Mouse (Mus musculus) midbrain, embryonic 14.5 days (tissue): ENCODE measurements around the gene Hinfp. TPM values are rescaled to one million over a fixed set of nuclear protein-coding genes. Genes with fewer than 3 reads are reported as not detected.

Experiments used
- ATAC-seq: fragments of 200-750 bp; cut with Nextera tagmentation; 2 replicates; pipeline ENCODE4 v1.8.0; 2017; ENCODE audit warnings: moderate number of reproducible peaks, moderate library complexity; ENCODE audit not compliant: low FRiP score, low TSS enrichment
- DNase-seq: peaks from one replicate; pipeline ENCODE4 v3.0.0-alpha.2; 2015
- H3K27ac ChIP-seq: fragments of 300-500 bp; sonication (generic); replicated peaks from 2 replicates; pipeline ENCODE4 v1.5.1; 2014; ENCODE audit warnings: mild to moderate bottlenecking, low read depth, low read length, moderate library complexity
- H3K27me3 ChIP-seq: fragments of 300-500 bp; sonication (generic); 2 replicates; pipeline ENCODE4 v1.6.1; 2014; ENCODE audit warnings: low read length, control low read depth, mixed read lengths; ENCODE audit not compliant: control insufficient read depth, insufficient read depth
- H3K36me3 ChIP-seq: fragments of 300-500 bp; sonication (generic); 2 replicates; pipeline ENCODE4 v1.6.1; 2014; ENCODE audit warnings: low read length, control low read depth; ENCODE audit not compliant: control insufficient read depth, insufficient read depth
- H3K4me1 ChIP-seq: fragments of 300-500 bp; sonication (generic); 2 replicates; pipeline ENCODE4 v1.6.1; 2014; ENCODE audit warnings: mild to moderate bottlenecking, antibody characterized with exemption, low read length, control low read depth; ENCODE audit not compliant: control insufficient read depth, insufficient read depth
- H3K4me2 ChIP-seq: fragments of 300-500 bp; sonication (generic); 2 replicates; pipeline ENCODE4 v1.6.1; 2014; ENCODE audit warnings: mild to moderate bottlenecking, low read length, moderate library complexity
- H3K4me3 ChIP-seq: fragments of 300-500 bp; sonication (generic); replicated peaks from 2 replicates; pipeline ENCODE4 v1.5.1; 2014; ENCODE audit warnings: low read depth, low read length
- H3K9ac ChIP-seq: fragments of 300-500 bp; sonication (generic); replicated peaks from 2 replicates; pipeline ENCODE4 v1.6.1; 2014; ENCODE audit warnings: mild to moderate bottlenecking, low read length, moderate library complexity
- H3K9me3 ChIP-seq: fragments of 300-500 bp; sonication (generic); 2 replicates; pipeline ENCODE4 v1.6.1; 2016; ENCODE audit warnings: low read length, control low read depth, mixed read lengths; ENCODE audit not compliant: control insufficient read depth
- WGBS: fragments of 180-500 bp; shearing (Covaris S2); extraction: QIAGEN DNeasy Blood & Tissue Kit; methylation state at CpG from one replicate; pipeline ENCODE4 v1.1.7; 2014; 5-methylcytosine and 5-hydroxymethylcytosine counted together
- polyA plus RNA-seq: library from polyadenylated mRNA; unstranded; fragments of >200 nt; fragmentation: Nextera tagmentation; extraction: Ambion mirVana; gene quantifications from 2 replicates; pipeline ENCODE4 v1.2.1, GENCODE M21; 2014

Hinfp gene
- polyA plus RNA-seq, 1 experiment from 2014 or later = 24.7 TPM

- H3K36me3 ChIP-seq = peaks cover 39% of the 10 kb centered on the region
- H3K9me3 ChIP-seq = no peaks in the 10 kb centered on the region
- peaks cover 6% of the 10 kb centered on the region for H3K4me1 ChIP-seq
- WGBS = 0% methylated on average over 39 of the region's 39 CpGs
- ATAC-seq (peak; percentile 96), DNase-seq (peak; percentile 94)
- peak within 1 kb of the TSS; percentile 96 for H3K27ac ChIP-seq
- peak within 1 kb of the TSS; percentile 69 for H3K9ac ChIP-seq
- peak within 1 kb of the TSS; percentile 77 for H3K4me2 ChIP-seq
- peak within 1 kb of the TSS; percentile 72 for H3K4me3 ChIP-seq
- H3K27me3 ChIP-seq = no peaks in the 10 kb centered on the region
Measured at GRCm38 (mm10) chr9:44343781-44344421, 38.4 kb upstream of the Hinfp start, which contains the start of gene Hmbs. TSS of gene Hmbs (minus strand) at chr9:44344228.

- 9% methylated on average over 6 of the region's 6 CpGs for WGBS
- ATAC-seq = no peak
- DNase-seq = no peak
Measured at GRCm38 (mm10) chr9:44343290-44343689, 37.8 kb upstream of the Hinfp start.

GRCm38 (mm10) chr9:44342605-44343004, 37.1 kb upstream of the Hinfp start:
- H3K4me2 ChIP-seq = no peak overlapping the region
- H3K4me1 ChIP-seq = peaks cover 7% of the 10 kb centered on the region
- H3K9ac ChIP-seq = no peak overlapping the region
- peaks cover 29% of the 10 kb centered on the region for H3K36me3 ChIP-seq
- no peak overlapping the region for H3K27ac ChIP-seq
- no peak overlapping the region for H3K4me3 ChIP-seq
- DNase-seq (no peak), ATAC-seq (no peak)
- WGBS = 85% methylated on average over 1 of the region's 1 CpGs
- H3K9me3 ChIP-seq = no peaks in the 10 kb centered on the region
- no peaks in the 10 kb centered on the region for H3K27me3 ChIP-seq

More at GRCm38 (mm10) chr9:44343290-44343689, 37.8 kb upstream of the Hinfp start:
- Histone ChIP-seq H3K27me3 (no peaks in the 10 kb centered on the region), H3K27ac (peak overlapping the region; percentile 96), H3K4me2 (peak overlapping the region; percentile 77), H3K4me3 (peak overlapping the region; percentile 72), H3K36me3 (peaks cover 33% of the 10 kb centered on the region), H3K9ac (peak overlapping the region; percentile 69), H3K4me1 (peaks cover 6% of the 10 kb centered on the region), H3K9me3 (no peaks in the 10 kb centered on the region)

- H3K4me2 ChIP-seq = no peak overlapping the region
- H3K4me1 ChIP-seq = peaks cover 11% of the 10 kb centered on the region
- DNase-seq = no peak
- H3K36me3 ChIP-seq = peaks cover 26% of the 10 kb centered on the region
- no peak overlapping the region for H3K27ac ChIP-seq
- H3K4me3 ChIP-seq = no peak overlapping the region
- H3K27me3 ChIP-seq = no peaks in the 10 kb centered on the region
- no peaks in the 10 kb centered on the region for H3K9me3 ChIP-seq
- WGBS = 82% methylated on average over 3 of the region's 3 CpGs
- H3K9ac ChIP-seq = no peak overlapping the region
- no peak for ATAC-seq
Measured at GRCm38 (mm10) chr9:44342173-44342572, 36.7 kb upstream of the Hinfp start.

GRCm38 (mm10) chr9:44341487-44341886, 36.0 kb upstream of the Hinfp start:
- no peaks in the 10 kb centered on the region for H3K9me3 ChIP-seq
- no peak for ATAC-seq
- 96% methylated on average over 5 of the region's 5 CpGs for WGBS

GRCm38 (mm10) chr9:44338574-44338973, 33.1 kb upstream of the Hinfp start:
- H3K27me3 ChIP-seq = no peaks in the 10 kb centered on the region
- H3K27ac ChIP-seq = no peak overlapping the region
- H3K4me2 ChIP-seq = no peak overlapping the region
- H3K9me3 ChIP-seq = no peaks in the 10 kb centered on the region
- WGBS = 83% methylated on average over 5 of the region's 5 CpGs
- no peak overlapping the region for H3K9ac ChIP-seq
- DNase-seq = no peak
- peaks cover 10% of the 10 kb centered on the region; the same call in 1 of the 2 replicates for H3K36me3 ChIP-seq
- peaks cover 19% of the 10 kb centered on the region for H3K4me1 ChIP-seq
- no peak for ATAC-seq
- H3K4me3 ChIP-seq = no peak overlapping the region

More at GRCm38 (mm10) chr9:44341487-44341886, 36.0 kb upstream of the Hinfp start:
- DNase-seq = no peak
- Histone ChIP-seq H3K36me3 (peaks cover 20% of the 10 kb centered on the region), H3K27me3 (no peaks in the 10 kb centered on the region), H3K4me1 (peaks cover 18% of the 10 kb centered on the region), H3K4me3 (no peak overlapping the region), H3K9ac (no peak overlapping the region), H3K27ac (no peak overlapping the region), H3K4me2 (no peak overlapping the region)

- Histone ChIP-seq H3K9ac (no peak overlapping the region), H3K27me3 (no peaks in the 10 kb centered on the region), H3K4me2 (peak overlapping the region; percentile 94), H3K9me3 (no peaks in the 10 kb centered on the region), H3K36me3 (peaks cover 20% of the 10 kb centered on the region), H3K4me3 (no peak overlapping the region), H3K4me1 (peaks cover 13% of the 10 kb centered on the region), H3K27ac (no peak overlapping the region)
- DNase-seq = no peak
- ATAC-seq = no peak
- WGBS = 69% methylated on average over 9 of the region's 9 CpGs
Measured at GRCm38 (mm10) chr9:44337436-44338169, 32.1 kb upstream of the Hinfp start.

GRCm38 (mm10) chr9:44336964-44337363, 31.5 kb upstream of the Hinfp start:
- H3K9me3 ChIP-seq = no peaks in the 10 kb centered on the region
- no peak for ATAC-seq
- no peak for DNase-seq
- no peak overlapping the region for H3K27ac ChIP-seq
- H3K36me3 ChIP-seq = peaks cover 25% of the 10 kb centered on the region
- WGBS = 75% methylated on average over 3 of the region's 3 CpGs
- H3K27me3 ChIP-seq = no peaks in the 10 kb centered on the region
- H3K9ac ChIP-seq = no peak overlapping the region; the same call in 1 of the 2 replicates
- peak overlapping the region; percentile 83; the same call in 1 of the 2 replicates for H3K4me3 ChIP-seq
- peak overlapping the region; percentile 94 for H3K4me2 ChIP-seq
- peaks cover 13% of the 10 kb centered on the region for H3K4me1 ChIP-seq
